Mouse (Mus musculus) adrenal gland, adult (tissue): ENCODE data around the gene 6430571L13Rik.
A peak's percentile ranks its signal among the peaks of the same experiment; 100 is the strongest.

ENCODE experiments used
- DNase-seq, 2 experiments: peaks; one replicate each; pipeline ENCODE4 v3.0.0; 2022 to 2023; ENCODE audit warnings: low spot score in 1 of 2; ENCODE audit not compliant: inconsistent age in 2 of 2

Gene 6430571L13Rik

GRCm38 (mm10) chr9:107338172-107338883, 2.1 kb upstream of the 6430571L13Rik start, which contains the start of gene Hemk1:
Hemk1 (minus strand) TSS chr9:107338350.
- DNase-seq, result peak; percentile 79 to 92

- DNase-seq, result no peak
These were observed 676 bp downstream of the 6430571L13Rik start for GRCm38 (mm10) chr9:107340911-107341645.

- DNase-seq, result no peak
These were observed 1.9 kb downstream of the 6430571L13Rik start for GRCm38 (mm10) chr9:107342201-107342709.

GRCm38 (mm10) chr9:107343146-107343943, 2.9 kb downstream of the 6430571L13Rik start:
- no peak for DNase-seq

GRCm38 (mm10) chr9:107344027-107344426, 3.6 kb downstream of the 6430571L13Rik start:
- DNase-seq, result no peak

- no peak for DNase-seq
These were observed 5.7 kb downstream of the 6430571L13Rik start for GRCm38 (mm10) chr9:107346081-107346480.

GRCm38 (mm10) chr9:107347586-107348183, 7.3 kb downstream of the 6430571L13Rik start:
- no peak for DNase-seq

- DNase-seq, result no peak
These were observed 8.9 kb downstream of the 6430571L13Rik start for GRCm38 (mm10) chr9:107349321-107349720.

GRCm38 (mm10) chr9:107354826-107355225, 14.4 kb downstream of the 6430571L13Rik start:
- DNase-seq, result no peak

- DNase-seq, result peak; percentile 41 to 83
These were observed 15.7 kb downstream of the 6430571L13Rik start for GRCm38 (mm10) chr9:107355870-107356765.

- DNase-seq, result peak; percentile 63 to 92
These were observed 17.2 kb downstream of the 6430571L13Rik start for GRCm38 (mm10) chr9:107357651-107358050.

- DNase-seq, result no peak
These were observed 20.6 kb downstream of the 6430571L13Rik start for GRCm38 (mm10) chr9:107360989-107361388.

GRCm38 (mm10) chr9:107366644-107367043, 26.2 kb downstream of the 6430571L13Rik start:
- DNase-seq, result peak; percentile 39 to 86

- DNase-seq, result no peak
These were observed 27.9 kb downstream of the 6430571L13Rik start for GRCm38 (mm10) chr9:107368302-107368701.

GRCm38 (mm10) chr9:107369270-107370105, 29.1 kb downstream of the 6430571L13Rik start:
- no peak for DNase-seq

- DNase-seq, result no peak
These were observed 29.7 kb downstream of the 6430571L13Rik start for GRCm38 (mm10) chr9:107370106-107370463.

- no peak for DNase-seq
These were observed 32.0 kb downstream of the 6430571L13Rik start for GRCm38 (mm10) chr9:107372441-107372840.

GRCm38 (mm10) chr9:107374623-107375022, 34.2 kb downstream of the 6430571L13Rik start:
- DNase-seq, result no peak

GRCm38 (mm10) chr9:107375451-107375850, 35.0 kb downstream of the 6430571L13Rik start:
- DNase-seq, result no peak
